Mouse (Mus musculus): ENCODE measurements around the gene Acoxl. TPM values are rescaled to one million over a fixed set of nuclear protein-coding genes. Genes with fewer than 3 reads are reported as not detected.

Gene Acoxl
- total and polyA plus RNA-seq, 3 experiments, result 0.14 TPM; not detected in 2

- WGBS, result 91% methylated on average over 12 of the region's 12 CpGs
- TF ChIP-seq CTCF (IDR thresholded peaks at IDR 0.05) (no peak), EP300 (IDR thresholded peaks at IDR 0.05; ENCODE audit: insufficient read depth, low read depth, low read length) (no peak), POLR2A (IDR thresholded peaks at IDR 0.05; ENCODE audit: insufficient read depth, low read depth, low read length) (no peak)
- H3K4me1 ChIP-seq (ENCODE audit: control insufficient read depth, insufficient read depth, low read length), result no peaks in the 10 kb centered on the region
- H3K4me3 ChIP-seq, result no peak overlapping the region
- no peaks in the 10 kb centered on the region for H3K36me3 ChIP-seq (ENCODE audit: control insufficient read depth, insufficient read depth, low read length)
- H3K79me2 ChIP-seq (replicated peaks; ENCODE audit: control insufficient read depth, insufficient read depth, low read length), result no peaks in the 10 kb centered on the region
- H3K27me3 ChIP-seq (ENCODE audit: control insufficient read depth, insufficient read depth, low read length), result no peaks in the 10 kb centered on the region
- no peak overlapping the region for H3K27ac ChIP-seq
- H3K9ac ChIP-seq (ENCODE audit: low read depth, low read length), result no peak overlapping the region
- DNase-seq, result no peak
- intact Hi-C loops (cut with DNase I), result no loop called here
Measured at GRCm38 (mm10) chr2:128167930-128168329, 329.3 kb downstream of the Acoxl start.

- H3K4me1 ChIP-seq (ENCODE audit: control insufficient read depth, insufficient read depth, low read length), result no peaks in the 10 kb centered on the region
- no peaks in the 10 kb centered on the region for H3K36me3 ChIP-seq (ENCODE audit: control insufficient read depth, insufficient read depth, low read length)
- TF ChIP-seq CTCF (IDR thresholded peaks at IDR 0.05), result no peak
- no peak for TF ChIP-seq POLR2A (IDR thresholded peaks at IDR 0.05; ENCODE audit: insufficient read depth, low read depth, low read length)
- TF ChIP-seq EP300 (IDR thresholded peaks at IDR 0.05; ENCODE audit: insufficient read depth, low read depth, low read length), result no peak
- 73% methylated on average over 5 of the region's 5 CpGs for WGBS
- H3K27me3 ChIP-seq (ENCODE audit: control insufficient read depth, insufficient read depth, low read length), result no peaks in the 10 kb centered on the region
- H3K9ac ChIP-seq (ENCODE audit: low read depth, low read length), result no peak overlapping the region
- H3K27ac ChIP-seq, result no peak overlapping the region
- no peak for DNase-seq
- intact Hi-C loops (cut with DNase I), result no loop called here
- H3K79me2 ChIP-seq (replicated peaks; ENCODE audit: control insufficient read depth, insufficient read depth, low read length), result no peaks in the 10 kb centered on the region
- H3K4me3 ChIP-seq, result no peak overlapping the region
Measured at GRCm38 (mm10) chr2:128169486-128169885, 330.8 kb downstream of the Acoxl start.

GRCm38 (mm10) chr2:128169972-128170371, 331.3 kb downstream of the Acoxl start:
- DNase-seq, result no peak
- intact Hi-C loops (cut with DNase I), result no loop called here
- TF ChIP-seq POLR2A (IDR thresholded peaks at IDR 0.05; ENCODE audit: insufficient read depth, low read depth, low read length) (no peak), EP300 (IDR thresholded peaks at IDR 0.05; ENCODE audit: insufficient read depth, low read depth, low read length) (no peak), CTCF (IDR thresholded peaks at IDR 0.05) (no peak)
- no peaks in the 10 kb centered on the region for H3K79me2 ChIP-seq (replicated peaks; ENCODE audit: control insufficient read depth, insufficient read depth, low read length)
- H3K4me3 ChIP-seq, result no peak overlapping the region
- no peaks in the 10 kb centered on the region for H3K4me1 ChIP-seq (ENCODE audit: control insufficient read depth, insufficient read depth, low read length)
- H3K27me3 ChIP-seq (ENCODE audit: control insufficient read depth, insufficient read depth, low read length), result no peaks in the 10 kb centered on the region
- H3K9ac ChIP-seq (ENCODE audit: low read depth, low read length), result no peak overlapping the region
- WGBS, result 60% methylated on average over 11 of the region's 11 CpGs
- no peak overlapping the region for H3K27ac ChIP-seq
- no peaks in the 10 kb centered on the region for H3K36me3 ChIP-seq (ENCODE audit: control insufficient read depth, insufficient read depth, low read length)

- Histone ChIP-seq H3K4me1 (ENCODE audit: control insufficient read depth, insufficient read depth, low read length) (no peaks in the 10 kb centered on the region), H3K36me3 (ENCODE audit: control insufficient read depth, insufficient read depth, low read length) (no peaks in the 10 kb centered on the region), H3K79me2 (replicated peaks; ENCODE audit: control insufficient read depth, insufficient read depth, low read length) (no peaks in the 10 kb centered on the region), H3K9ac (ENCODE audit: low read depth, low read length) (no peak overlapping the region), H3K27me3 (ENCODE audit: control insufficient read depth, insufficient read depth, low read length) (no peaks in the 10 kb centered on the region), H3K4me3 (no peak overlapping the region), H3K27ac (no peak overlapping the region)
- no peak for DNase-seq
- TF ChIP-seq EP300 (IDR thresholded peaks at IDR 0.05; ENCODE audit: insufficient read depth, low read depth, low read length) (no peak), POLR2A (IDR thresholded peaks at IDR 0.05; ENCODE audit: insufficient read depth, low read depth, low read length) (no peak), CTCF (IDR thresholded peaks at IDR 0.05) (no peak)
- WGBS, result 97% methylated on average over 3 of the region's 3 CpGs
- intact Hi-C loops (cut with DNase I), result no loop called here
Measured at GRCm38 (mm10) chr2:128170614-128171013, 331.9 kb downstream of the Acoxl start.

- TF ChIP-seq EP300 (IDR thresholded peaks at IDR 0.05; ENCODE audit: insufficient read depth, low read depth, low read length) (0 out of 2 replicates have a peak, but pooled peaks have one; percentile 32), CTCF (IDR thresholded peaks at IDR 0.05) (no peak)
- H3K4me1 ChIP-seq (ENCODE audit: control insufficient read depth, insufficient read depth, low read length), result peaks cover 7% of the 10 kb centered on the region
- DNase-seq, result peak; percentile 56 to 76
- no peaks in the 10 kb centered on the region for H3K36me3 ChIP-seq (ENCODE audit: control insufficient read depth, insufficient read depth, low read length)
- H3K27ac ChIP-seq, result no peak overlapping the region
- H3K27me3 ChIP-seq (ENCODE audit: control insufficient read depth, insufficient read depth, low read length), result no peaks in the 10 kb centered on the region
- intact Hi-C loops (cut with DNase I), result no loop called here
- no peak overlapping the region for H3K9ac ChIP-seq (ENCODE audit: low read depth, low read length)
- no peak overlapping the region for H3K4me3 ChIP-seq
- WGBS, result 63% methylated on average over 5 of the region's 5 CpGs
- H3K79me2 ChIP-seq (replicated peaks; ENCODE audit: control insufficient read depth, insufficient read depth, low read length), result no peaks in the 10 kb centered on the region
Measured at GRCm38 (mm10) chr2:128172266-128172665, 333.6 kb downstream of the Acoxl start.

Small RNA genes within 50 kb of the gene (microRNA-seq; reads per million reads assigned to microRNA genes)
- 0 reads per million in 2 experiments for gene Gm22411

Other genes with a start within 250 kb of the Acoxl start
- 10 to 100 TPM in 1 of 2 experiments, 1 to 10 TPM in 1; 9.4 to 11.0 TPM for gene Mal, start 182.2 kb upstream of the Acoxl start, total RNA-seq (2021)
- 3.5 and 6.2 TPM in 2 replicates for gene Mal, start 182.2 kb upstream of the Acoxl start, polyA plus RNA-seq (2012; rRNA removed)
- gene Mall, start 108.9 kb upstream of the Acoxl start, total RNA-seq (2021), result 1 to 10 TPM; 5.9 to 7.1 TPM
- 11.4 and 13.5 TPM in 2 replicates for gene Mall, start 108.9 kb upstream of the Acoxl start, polyA plus RNA-seq (2012; rRNA removed)
- gene Nphp1, start 50.0 kb upstream of the Acoxl start, total RNA-seq (2021), result 1 to 10 TPM; 7.7 to 9.1 TPM
- gene Nphp1, start 50.0 kb upstream of the Acoxl start, polyA plus RNA-seq (2012; rRNA removed), result 7.0 and 13.3 TPM in 2 replicates
- gene Mtln, start 46.4 kb upstream of the Acoxl start, total RNA-seq (2021), result 10 to 100 TPM; 49.6 to 56.7 TPM
- 54.0 and 56.1 TPM in 2 replicates for gene Mtln, start 46.4 kb upstream of the Acoxl start, polyA plus RNA-seq (2012; rRNA removed)
- gene Bub1, start 7.0 kb upstream of the Acoxl start, total RNA-seq (2021), result under 1 TPM in 1 of 2 experiments, not detected in 1; 0.29 TPM
- 0.21 and 0.32 TPM in 2 replicates for gene Bub1, start 7.0 kb upstream of the Acoxl start, polyA plus RNA-seq (2012; rRNA removed)

All from heart, adult 2 months (tissue).